8 mouse cellular contexts compared by ENCODE assay signal in the genomic region with DNA sequence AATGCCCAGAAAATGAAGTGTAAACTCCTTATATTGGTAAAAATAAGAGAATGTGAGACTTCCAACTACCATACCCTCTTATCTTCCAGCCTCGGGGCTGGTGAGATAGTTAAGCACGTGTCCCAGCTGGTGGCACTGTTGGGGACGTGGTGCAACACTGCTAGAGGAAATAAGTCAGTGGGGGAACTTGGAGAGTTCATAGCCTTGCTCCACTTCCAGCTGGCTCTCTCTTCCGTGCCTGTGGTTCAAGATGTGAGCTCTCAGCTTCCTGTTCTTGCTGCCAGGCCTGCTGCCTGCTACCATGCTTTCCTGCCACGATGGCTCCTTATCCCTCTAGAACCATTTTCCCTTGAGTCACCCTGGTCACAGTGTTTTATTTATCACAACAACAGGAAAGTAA. TPM values are rescaled to one million over a fixed set of nuclear protein-coding genes. Genes with fewer than 3 reads are reported as not detected.
DNase-seq lines count a peak whose midpoint lies in the region.
"Had no signal": no experiment of that assay in that cellular context is flagged by ENCODE, and none has a peak within 500 bp of the region (broad histone marks: within the 10 kb centered on the region; RNA-seq: fewer than 3 reads in every experiment).

No protein-coding gene starts in this region.

- peak overlapping the region; percentile 87 for H3K4me3 ChIP-seq in megakaryocyte, embryonic 14.5 days (replicated peaks)
- H3K4me3 ChIP-seq: myocyte had no signal

- no peaks in the 10 kb centered on the region for H3K27me3 ChIP-seq in megakaryocyte, embryonic 14.5 days (replicated peaks)

- peaks cover 80% of the 10 kb centered on the region for H3K4me1 ChIP-seq in megakaryocyte, embryonic 14.5 days

- H3K9me3 ChIP-seq in megakaryocyte, embryonic 14.5 days: no peaks in the 10 kb centered on the region

- H3K36me3 ChIP-seq in megakaryocyte, embryonic 14.5 days (replicated peaks; ENCODE audit: low read length): peaks cover 29% of the 10 kb centered on the region

- peak; percentile 99 for DNase-seq in 416B (ENCODE audit: low read depth)
- peak; percentile 66 for DNase-seq in CD4-positive, CD25-positive, alpha-beta regulatory T cell, adult 2 months (ENCODE audit: low read depth, low spot score)
- DNase-seq in cerebellum, postnatal 36 days: peak; percentile 51 to 58
- peak; percentile 76 for DNase-seq in induced T-regulatory cell, adult 2 months (ENCODE audit: low read depth)
- DNase-seq in yolk sac, embryonic 10.5 days (ENCODE audit: low spot score): no peak
- no peak for DNase-seq in urinary bladder, adult 2 months (ENCODE audit: low spot score)

RNA-seq across cellular contexts. Expression of gene Rsbn1l, which starts 15.0 kb away (rescaled TPM):
- polyA plus RNA-seq in megakaryocyte, embryonic 14.5 days (2012; ENCODE audit: insufficient read depth, low replicate concordance): 15.8 and 22.7 TPM in 2 replicates
- 11.8 and 14.6 TPM in 2 replicates for polyA plus RNA-seq in urinary bladder, adult 2 months (2012; rRNA removed)

RNA-seq across cellular contexts. Expression of gene Tmem60, which starts 59.2 kb away (rescaled TPM):
- 3.9 TPM in 1 of 2 replicates, not detected in the other for polyA plus RNA-seq in megakaryocyte, embryonic 14.5 days (2012; ENCODE audit: insufficient read depth, low replicate concordance)
- 25.4 and 28.1 TPM in 2 replicates for polyA plus RNA-seq in urinary bladder, adult 2 months (2012; rRNA removed)

RNA-seq across cellular contexts. Expression of gene Phtf2, which starts 59.3 kb away (rescaled TPM):
- 1.0 and 1.5 TPM in 2 replicates for polyA plus RNA-seq in megakaryocyte, embryonic 14.5 days (2012; ENCODE audit: insufficient read depth, low replicate concordance)
- 7.5 and 8.2 TPM in 2 replicates for polyA plus RNA-seq in urinary bladder, adult 2 months (2012; rRNA removed)

Comparison
In these comparisons a context has a peak if more than half of its experiments do, and no peak if none do; other contexts are left out.
1. DNase-seq: peak in 416B (single experiment), CD4-positive, CD25-positive, alpha-beta regulatory T cell, adult 2 months (single experiment), cerebellum, postnatal 36 days (2 of 2) and induced T-regulatory cell, adult 2 months (single experiment); none in yolk sac, embryonic 10.5 days (single experiment) and urinary bladder, adult 2 months (single experiment).